Mouse (Mus musculus) CH12.LX (cell line): ENCODE results near the gene Dnttip2.

Experiments used
- CTCF ChIP-seq, 2 experiments: IDR thresholded peaks in 1 of 2; conservative IDR thresholded peaks in 1 of 2; 2 replicates each; pipeline ENCODE4 v1.5.1; 2011 to 2012; ENCODE audit warnings: low read depth in 2 of 2, low read length in 2 of 2, improper control_type of control experiment in 1 of 2, inconsistent platforms in 1 of 2, mild to moderate bottlenecking in 1 of 2, moderate library complexity in 1 of 2
- ELF1 ChIP-seq: IDR thresholded peaks from 2 replicates; pipeline ENCODE4 v1.6.1; 2014; ENCODE audit warnings: low read depth, mild to moderate bottlenecking, inconsistent platforms, low read length, improper control_type of control experiment
- EP300 ChIP-seq: IDR thresholded peaks from 2 replicates; pipeline ENCODE4 v1.6.1; 2011; ENCODE audit warnings: low read length, improper control_type of control experiment
- JUND ChIP-seq: conservative IDR thresholded peaks from 2 replicates; pipeline ENCODE4 v1.6.1; 2011; ENCODE audit warnings: low read depth, low read length, improper control_type of control experiment
- KAT2A ChIP-seq: IDR thresholded peaks from 2 replicates; pipeline ENCODE4 v1.6.1; 2012; ENCODE audit warnings: low read length, improper control_type of control experiment, inconsistent platforms; ENCODE audit not compliant: insufficient replicate concordance
- MEF2A ChIP-seq: IDR thresholded peaks from 2 replicates; pipeline ENCODE4 v1.6.1; 2014; ENCODE audit warnings: low read depth, mild to moderate bottlenecking, inconsistent platforms, low read length, improper control_type of control experiment, borderline replicate concordance
- POLR2A ChIP-seq: IDR thresholded peaks from 2 replicates; pipeline ENCODE4 v1.6.1; 2011; ENCODE audit warnings: low read depth, mild to moderate bottlenecking, improper control_type of control experiment, low read length
- RAD21 ChIP-seq: IDR thresholded peaks from 2 replicates; pipeline ENCODE4 v1.6.1; 2011; ENCODE audit warnings: low read depth, mild to moderate bottlenecking, low read length, improper control_type of control experiment, moderate library complexity
- UBTF ChIP-seq: IDR thresholded peaks from 2 replicates; pipeline ENCODE4 v1.6.1; 2012; ENCODE audit warnings: low read depth, mild to moderate bottlenecking, inconsistent platforms, low read length, improper control_type of control experiment, moderate library complexity
- USF1 ChIP-seq: IDR thresholded peaks from 2 replicates; pipeline ENCODE4 v1.6.1; 2014; ENCODE audit warnings: low read depth, mild to moderate bottlenecking, inconsistent platforms, low read length, improper control_type of control experiment

DNA sequence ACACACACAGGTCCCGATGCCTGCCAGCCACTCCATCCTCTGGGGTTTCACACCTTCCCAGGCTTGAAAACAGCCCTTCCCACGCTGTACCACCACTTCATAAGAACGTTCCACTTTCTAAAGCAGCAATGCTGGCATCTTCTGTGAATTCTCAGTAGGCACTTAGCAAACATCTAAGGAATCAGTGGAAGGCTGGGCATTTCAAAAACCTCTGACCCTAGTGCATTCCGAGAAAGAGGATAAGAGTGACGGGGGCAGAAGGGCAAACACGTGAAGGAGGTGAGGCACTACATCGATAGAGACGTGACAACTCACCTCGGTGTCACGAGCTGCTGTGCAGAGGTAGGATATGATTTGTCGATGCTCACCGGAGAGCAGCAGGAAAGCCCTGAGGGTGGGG lies 56.3 kb downstream of the Dnttip2 start:
- TF ChIP-seq UBTF (no peak), CTCF (conservative IDR thresholded peaks at IDR 0.05 in 1 of 2, IDR thresholded peaks at IDR 0.05 in 1 of 2; ENCODE audit: low read depth in 2 of 2, low read length in 2 of 2) (no peak), USF1 (no peak), EP300 (no peak), KAT2A (no peak), MEF2A (no peak), RAD21 (no peak), JUND (no peak), POLR2A (no peak), ELF1 (no peak)
